Mouse (Mus musculus) WW6 (cell line): ENCODE measurements at regions not wholly inside any gene's neighbourhood (a gene's known extent, or its start where the extent isn't known, plus 50 kb on each side); places are given as distances from the start of the nearest gene placed in this dataset.

Experiments
- DNase-seq: peaks from one replicate; pipeline ENCODE4 v3.0.0-alpha.2; 2013; ENCODE audit warnings: low read depth, low spot score

GRCm38 (mm10) chr7:136346531-136346930 lies 547.9 kb upstream of the Mgmt start:
- no peak for DNase-seq

- DNase-seq: no peak
Measured at GRCm38 (mm10) chr7:136348309-136348708, 546.1 kb upstream of the Mgmt start.

- no peak for DNase-seq
Measured at GRCm38 (mm10) chr7:136349651-136350050, 544.8 kb upstream of the Mgmt start.

GRCm38 (mm10) chr7:136357011-136357410 lies 537.4 kb upstream of the Mgmt start:
- DNase-seq: no peak

GRCm38 (mm10) chr7:136365318-136366211 lies 528.8 kb upstream of the Mgmt start:
- DNase-seq: no peak

GRCm38 (mm10) chr7:136377259-136377658 lies 517.2 kb upstream of the Mgmt start:
- no peak for DNase-seq

- DNase-seq: no peak
Measured at GRCm38 (mm10) chr7:136377742-136378141, 516.7 kb upstream of the Mgmt start.

GRCm38 (mm10) chr7:136378321-136378720 lies 516.1 kb upstream of the Mgmt start:
- DNase-seq: no peak

- DNase-seq: no peak
Measured at GRCm38 (mm10) chr7:136379319-136379718, 515.1 kb upstream of the Mgmt start.

GRCm38 (mm10) chr7:136379741-136380140 lies 514.7 kb upstream of the Mgmt start:
- peak; percentile 5 for DNase-seq

- DNase-seq: no peak
Measured at GRCm38 (mm10) chr7:136383296-136383695, 511.1 kb upstream of the Mgmt start.

- DNase-seq: no peak
Measured at GRCm38 (mm10) chr7:136387736-136388135, 506.7 kb upstream of the Mgmt start.

GRCm38 (mm10) chr7:136390066-136390465 lies 504.3 kb upstream of the Mgmt start:
- no peak for DNase-seq

- no peak for DNase-seq
Measured at GRCm38 (mm10) chr7:136393454-136393853, 501.0 kb upstream of the Mgmt start.

- no peak for DNase-seq
Measured at GRCm38 (mm10) chr7:136395838-136396237, 498.6 kb upstream of the Mgmt start.

- DNase-seq: no peak
Measured at GRCm38 (mm10) chr7:136397101-136397500, 497.3 kb upstream of the Mgmt start.

- DNase-seq: no peak
Measured at GRCm38 (mm10) chr7:136402688-136403597, 491.5 kb upstream of the Mgmt start.

GRCm38 (mm10) chr7:136405391-136405790 lies 489.0 kb upstream of the Mgmt start:
- DNase-seq: no peak

- DNase-seq: no peak
Measured at GRCm38 (mm10) chr7:136406258-136407100, 487.9 kb upstream of the Mgmt start.

- no peak for DNase-seq
Measured at GRCm38 (mm10) chr7:136414808-136415207, 479.6 kb upstream of the Mgmt start.

- DNase-seq: no peak
Measured at GRCm38 (mm10) chr7:136417327-136417726, 477.1 kb upstream of the Mgmt start.
